8 mouse cellular contexts compared by ENCODE assay signal in genomic region chr10:8945195-8945751, GRCm38 (mm10). TPM values are rescaled to one million over a fixed set of nuclear protein-coding genes. Genes with fewer than 3 reads are reported as not detected.
A peak's percentile ranks its signal among the peaks of the same experiment; 100 is the strongest.
DNase-seq lines count a peak whose midpoint lies in the region; ATAC-seq and TF ChIP-seq lines count a peak whose summit lies in the region.
"Had no signal": no experiment of that assay in that cellular context is flagged by ENCODE, and none has a peak within 500 bp of the region (broad histone marks: within the 10 kb centered on the region; RNA-seq: fewer than 3 reads in every experiment).

No protein-coding gene starts in this region.

- no peak overlapping the region for H3K9ac ChIP-seq in heart, embryonic 11.5 days (ENCODE audit: low read depth, low read length)
- peak overlapping the region; percentile 31 for H3K9ac ChIP-seq in liver, adult 2 months (ENCODE audit: low read depth, low read length)
- H3K9ac ChIP-seq: midbrain, embryonic 12.5 days had no signal

- no peaks in the 10 kb centered on the region for H3K36me3 ChIP-seq in testis, adult 2 months (ENCODE audit: control insufficient read depth, insufficient read depth, low read length)
- no peaks in the 10 kb centered on the region for H3K36me3 ChIP-seq in heart, embryonic 11.5 days (ENCODE audit: control insufficient read depth, insufficient read depth, low read length)
- no peaks in the 10 kb centered on the region for H3K36me3 ChIP-seq in liver, adult 2 months (ENCODE audit: control insufficient read depth, insufficient read depth, low read length)
- H3K36me3 ChIP-seq: midbrain, embryonic 12.5 days had no signal

- no peak for DNase-seq in testis, postnatal 10 days (ENCODE audit: low spot score)
- DNase-seq in liver, adult 2 months (ENCODE audit: extremely low read depth, low read depth, low spot score), result no peak
- DNase-seq in cerebellum, adult 9-10 months, result no peak
- DNase-seq in cerebellum, adult 11 months, result no peak

- H3K4me1 ChIP-seq in testis, adult 2 months (ENCODE audit: control insufficient read depth, insufficient read depth, low read length), result peaks cover 3% of the 10 kb centered on the region
- no peaks in the 10 kb centered on the region for H3K4me1 ChIP-seq in heart, embryonic 11.5 days (ENCODE audit: control insufficient read depth, insufficient read depth, low read length)
- H3K4me1 ChIP-seq in liver, adult 2 months (ENCODE audit: control insufficient read depth, insufficient read depth, low read length), result peaks cover 11% of the 10 kb centered on the region
- H3K4me1 ChIP-seq: midbrain, embryonic 12.5 days had no signal

- TF ChIP-seq POLR2A in testis, adult 2 months (IDR thresholded peaks at IDR 0.05; ENCODE audit: control insufficient read depth, low read depth, low read length), result no peak
- no peak for TF ChIP-seq POLR2A in liver, adult 2 months (IDR thresholded peaks at IDR 0.05; ENCODE audit: extremely low read depth, insufficient read depth, low read length)

- peak overlapping the region; percentile 31; the same call in 1 of the 2 replicates for H3K4me2 ChIP-seq in heart, embryonic 11.5 days
- H3K4me2 ChIP-seq: midbrain, embryonic 12.5 days had no signal

- no peaks in the 10 kb centered on the region for H3K27me3 ChIP-seq in testis, adult 2 months (ENCODE audit: control insufficient read depth, insufficient read depth, low read length)
- no peaks in the 10 kb centered on the region for H3K27me3 ChIP-seq in heart, embryonic 11.5 days (ENCODE audit: control insufficient read depth, insufficient read depth, low read length)
- no peaks in the 10 kb centered on the region for H3K27me3 ChIP-seq in liver, adult 2 months (ENCODE audit: control insufficient read depth, insufficient read depth, low read length)
- H3K27me3 ChIP-seq: midbrain, embryonic 12.5 days had no signal

- ATAC-seq in heart, embryonic 11.5 days (replicated peaks; ENCODE audit: insufficient number of reproducible peaks, low FRiP score, low TSS enrichment), result no peak
- no peak for ATAC-seq in erythroblast, adult 5-6 weeks (replicated peaks; ENCODE audit: low FRiP score, poor library complexity, severe bottlenecking)

- H3K9me3 ChIP-seq in heart, embryonic 11.5 days (replicated peaks; ENCODE audit: control insufficient read depth, low read length), result no peaks in the 10 kb centered on the region
- H3K9me3 ChIP-seq: midbrain, embryonic 12.5 days had no signal

- peak overlapping the region; percentile 48 for H3K4me3 ChIP-seq in testis, adult 2 months (ENCODE audit: control insufficient read depth, low read depth, low read length)
- no peak overlapping the region for H3K4me3 ChIP-seq in heart, embryonic 11.5 days (ENCODE audit: low read depth, low read length)
- peak overlapping the region; percentile 36; the same call in 1 of the 2 replicates for H3K4me3 ChIP-seq in liver, adult 2 months (ENCODE audit: insufficient read depth, low read depth, low read length)
- H3K4me3 ChIP-seq: midbrain, embryonic 12.5 days had no signal

- TF ChIP-seq CTCF in testis, adult 2 months (IDR thresholded peaks at IDR 0.05; ENCODE audit: control insufficient read depth, insufficient read depth, insufficient replicate concordance, low read depth, low read length), result no peak
- TF ChIP-seq CTCF in liver, adult 2 months (IDR thresholded peaks at IDR 0.05; ENCODE audit: low read depth, low read length), result no peak

- no peak overlapping the region for H3K27ac ChIP-seq in testis, adult 2 months (ENCODE audit: control insufficient read depth, insufficient read depth, low read depth, low read length)
- peak overlapping the region; percentile 32; the same call in 1 of the 2 replicates for H3K27ac ChIP-seq in heart, embryonic 11.5 days (ENCODE audit: low read depth, low read length)
- peak overlapping the region; percentile 22; the same call in 1 of the 2 replicates for H3K27ac ChIP-seq in liver, adult 2 months (replicated peaks; ENCODE audit: insufficient read depth, low read depth, low read length)
- H3K27ac ChIP-seq: midbrain, embryonic 12.5 days had no signal

- H3K79me2 ChIP-seq in liver, adult 2 months (ENCODE audit: control insufficient read depth, insufficient read depth, low read length), result no peaks in the 10 kb centered on the region

- WGBS in heart, embryonic 11.5 days (ENCODE audit: insufficient replicate concordance), result 54% methylated on average over 17 of the region's 17 CpGs
- 71% methylated on average over 17 of the region's 17 CpGs for WGBS in liver, adult 2 months

RNA-seq across cellular contexts. Expression of gene Sash1, which starts 59.4 kb away (rescaled TPM):
- polyA plus RNA-seq in testis, adult 2 months (2012; rRNA removed), result 2.7 and 2.8 TPM in 2 replicates
- 2.2 and 3.6 TPM in 2 replicates for polyA plus RNA-seq in heart, embryonic 11.5 days (2014; fragmentation: Nextera tagmentation; extraction: Ambion mirVana)
- total RNA-seq in liver, adult 2 months (2014; rRNA removed), result 21.1 and 27.3 TPM in 2 replicates
- 6.9 and 9.6 TPM in 2 replicates for polyA plus RNA-seq in liver, adult 2 months (2012; rRNA removed)
- 0.38 and 2.1 TPM in 2 replicates for total RNA-seq in erythroblast, adult 5-6 weeks (2015; ENCODE audit: low replicate concordance)
- total RNA-seq in erythroblast, adult 5-6 weeks (2017; ENCODE audit: low replicate concordance), result 1.3 and 1.6 TPM in 2 replicates
